In genomic region chr5:65973189-65973588, GRCm38 (mm10) we compare ENCODE assay signal across 32 mouse cellular contexts. TPM values are rescaled to one million over a fixed set of nuclear protein-coding genes. Genes with fewer than 3 reads are reported as not detected.
DNase-seq lines count a peak whose midpoint lies in the region; ATAC-seq lines count a peak whose summit lies in the region.
"Had no signal": no experiment of that assay in that cellular context is flagged by ENCODE, and none has a peak within 500 bp of the region (broad histone marks: within the 10 kb centered on the region; RNA-seq: fewer than 3 reads in every experiment).

No protein-coding gene starts in this region.

- H3K9ac ChIP-seq in forebrain, embryonic 11.5 days (ENCODE audit: low read length) = no peak overlapping the region
- H3K9ac ChIP-seq: embryonic facial prominence, embryonic 13.5 days; forebrain, postnatal 0 days; heart, embryonic 13.5 days; hindbrain, embryonic 14.5 days had no signal

- no peak overlapping the region for H3K4me3 ChIP-seq in macrophage (ENCODE audit: inconsistent target)
- no peak overlapping the region for H3K4me3 ChIP-seq in forebrain, embryonic 11.5 days (ENCODE audit: low read depth, low read length)
- H3K4me3 ChIP-seq: embryonic facial prominence, embryonic 13.5 days; forebrain, embryonic 10.5 days; gastrocnemius, adult 2 months; heart, embryonic 13.5 days had no signal

- no peak overlapping the region for H3K4me2 ChIP-seq in forebrain, embryonic 11.5 days (ENCODE audit: low read depth, low read length, severe bottlenecking)
- H3K4me2 ChIP-seq: embryonic facial prominence, embryonic 13.5 days; heart, embryonic 13.5 days; hindbrain, embryonic 14.5 days had no signal

- no peaks in the 10 kb centered on the region for H3K79me2 ChIP-seq in macrophage (ENCODE audit: inconsistent target)

- ATAC-seq in forebrain, embryonic 11.5 days (replicated peaks; ENCODE audit: low FRiP score) = no peak
- ATAC-seq: CD4-positive, CD25-positive, alpha-beta regulatory T cell, adult 4 months; forebrain, embryonic 14.5 days; forebrain, postnatal 0 days; hindbrain, postnatal 0 days; inflammation-experienced regulatory T-cells, adult 6 months; intestine, embryonic 16.5 days had no signal

- no peaks in the 10 kb centered on the region for H3K4me1 ChIP-seq in forebrain, embryonic 11.5 days (replicated peaks; ENCODE audit: control insufficient read depth, insufficient read depth, low read length)
- H3K4me1 ChIP-seq: embryonic facial prominence, embryonic 13.5 days; forebrain, embryonic 10.5 days; heart, embryonic 13.5 days had no signal

- peak overlapping the region; percentile 72 for H3K27ac ChIP-seq in macrophage
- H3K27ac ChIP-seq in forebrain, embryonic 11.5 days (ENCODE audit: low read depth, low read length) = no peak overlapping the region
- H3K27ac ChIP-seq: embryonic facial prominence, embryonic 13.5 days; forebrain, embryonic 10.5 days; gastrocnemius, adult 2 months; heart, embryonic 13.5 days; hindbrain, embryonic 14.5 days; hindbrain, postnatal 0 days had no signal

- H3K27me3 ChIP-seq in forebrain, embryonic 11.5 days (ENCODE audit: control insufficient read depth, insufficient read depth, low read length) = no peaks in the 10 kb centered on the region
- H3K27me3 ChIP-seq: embryonic facial prominence, embryonic 13.5 days; heart, embryonic 13.5 days had no signal

- 4% methylated on average over 2 of the region's 2 CpGs for WGBS in macrophage (ENCODE audit: missing documents)
- WGBS in forebrain, embryonic 11.5 days = 79% methylated on average over 2 of the region's 2 CpGs

- H3K36me3 ChIP-seq in macrophage (ENCODE audit: inconsistent target) = no peaks in the 10 kb centered on the region
- no peaks in the 10 kb centered on the region for H3K36me3 ChIP-seq in forebrain, embryonic 11.5 days (ENCODE audit: control insufficient read depth, insufficient read depth, low read length)
- H3K36me3 ChIP-seq: embryonic facial prominence, embryonic 13.5 days; forebrain, embryonic 10.5 days; heart, embryonic 13.5 days had no signal

- peak; percentile 30 for DNase-seq in 3134 (ENCODE audit: extremely low read depth, insufficient read length, low spot score)
- peak; percentile 89 for DNase-seq in 3T3-L1 (ENCODE audit: low read depth, low spot score)
- DNase-seq in NIH3T3 (ENCODE audit: low read depth) = peak; percentile 71
- DNase-seq in heart, adult 18-20 months = no peak
- DNase-seq in forebrain, embryonic 11.5 days (ENCODE audit: low spot score) = no peak
- DNase-seq: adrenal gland, adult 8-10 months; adrenal gland, postnatal 25 days; cerebellum, adult 11 months; cerebellum, adult 2 months; cerebellum, adult 9-11 months; cerebellum, postnatal 25 days; forebrain, postnatal 0 days; gastrocnemius, adult 2 months; gastrocnemius, postnatal 14 days; heart, adult 11 months; heart, postnatal 14 days; heart, postnatal 4 days; kidney, adult 18-20 months had no signal

- no peaks in the 10 kb centered on the region for H3K9me3 ChIP-seq in forebrain, embryonic 11.5 days (ENCODE audit: control insufficient read depth, low read length)
- H3K9me3 ChIP-seq: embryonic facial prominence, embryonic 13.5 days; forebrain, embryonic 10.5 days; heart, embryonic 13.5 days had no signal

RNA-seq across cellular contexts. Expression of gene 9130230L23Rik, which starts 30.9 kb away (rescaled TPM):
- 100 to 1,000 TPM in 1 of 26 experiments, 10 to 100 TPM in 12, 1 to 10 TPM in 13; 1.6 to 104 (median 10.2) TPM for total RNA-seq in macrophage (2018; cell fraction: chromatin; rRNA removed)
- total RNA-seq in macrophage (2018; cell fraction: cytosol; rRNA removed) = under 1 TPM in 24 of 26 experiments, not detected in 2; 0.07 to 0.93 (median 0.25) TPM
- 100 to 1,000 TPM in 1 of 26 experiments, 10 to 100 TPM in 12, 1 to 10 TPM in 13; 2.3 to 126 (median 10.8) TPM for total RNA-seq in macrophage (2018; cell fraction: nucleus; rRNA removed)
- 0.35 TPM in 1 of 3 replicates, not detected in the others for polyA plus RNA-seq in macrophage (2018)
- total RNA-seq in heart, adult 18-20 months (2021) = not detected
- polyA plus RNA-seq in forebrain, embryonic 11.5 days (2014; fragmentation: Nextera tagmentation; extraction: Ambion mirVana) = 0.21 and 0.32 TPM in 2 replicates
- total RNA-seq: forebrain, postnatal 0 days; heart, postnatal 14 days; heart, postnatal 4 days; hindbrain, postnatal 0 days; MEL had no signal
- polyA plus RNA-seq: C2C12; CD4-positive, CD25-positive, alpha-beta regulatory T cell, adult 4 months; cerebellum, adult 2 months; embryonic facial prominence, embryonic 13.5 days; forebrain, embryonic 10.5 days; forebrain, embryonic 14.5 days; forebrain, postnatal 0 days; frontal cortex, adult 2 months; heart, embryonic 13.5 days; hindbrain, embryonic 14.5 days; hindbrain, postnatal 0 days had no signal

RNA-seq across cellular contexts. Expression of gene Chrna9, which starts 38.5 kb away (rescaled TPM):
- total RNA-seq in macrophage (2018; cell fraction: chromatin; rRNA removed) = 1 to 10 TPM in 1 of 26 experiments, not detected in 25; 2.3 TPM
- total RNA-seq in macrophage (2018; cell fraction: cytosol; rRNA removed) = not detected
- 1 to 10 TPM in 2 of 26 experiments, not detected in 24; 1.9 to 3.2 TPM for total RNA-seq in macrophage (2018; cell fraction: nucleus; rRNA removed)
- not detected in 3 replicates for polyA plus RNA-seq in macrophage (2018)
- not detected for total RNA-seq in heart, adult 18-20 months (2021)
- not detected in 2 replicates for polyA plus RNA-seq in forebrain, embryonic 11.5 days (2014; fragmentation: Nextera tagmentation; extraction: Ambion mirVana)
- total RNA-seq: adrenal gland, adult 8-10 months; adrenal gland, postnatal 25 days; common myeloid progenitor, adult 5-6 weeks; hindbrain, postnatal 0 days; MEL had no signal
- polyA plus RNA-seq: C2C12; cerebellum, adult 2 months; embryonic facial prominence, embryonic 13.5 days; forebrain, embryonic 10.5 days; forebrain, embryonic 14.5 days; forebrain, postnatal 0 days; frontal cortex, adult 2 months; heart, embryonic 13.5 days; hindbrain, embryonic 14.5 days; hindbrain, postnatal 0 days; intestine, embryonic 16.5 days had no signal

Comparison
In these comparisons a context has a peak if more than half of its experiments do, and no peak if none do; other contexts are left out.
1. DNase-seq: peak in 3134 (single experiment), 3T3-L1 (single experiment) and NIH3T3 (single experiment); none in heart, adult 18-20 months (0 of 2) and forebrain, embryonic 11.5 days (single experiment).